Mouse (Mus musculus) frontal cortex, postnatal 10 days (tissue): ENCODE results near the gene Synpo2l.
"Not testable (repeated sequence)": the region's sequence is repeated elsewhere in the genome, so short reads cannot be mapped to it uniquely, and the experiment has no call there.

Source experiments
- DNase-seq, 2 experiments: peaks; one replicate each; pipeline ENCODE4 v3.0.0; 2022; ENCODE audit warnings: low spot score in 2 of 2, mixed read lengths in 1 of 2

Synpo2l gene

DNA sequence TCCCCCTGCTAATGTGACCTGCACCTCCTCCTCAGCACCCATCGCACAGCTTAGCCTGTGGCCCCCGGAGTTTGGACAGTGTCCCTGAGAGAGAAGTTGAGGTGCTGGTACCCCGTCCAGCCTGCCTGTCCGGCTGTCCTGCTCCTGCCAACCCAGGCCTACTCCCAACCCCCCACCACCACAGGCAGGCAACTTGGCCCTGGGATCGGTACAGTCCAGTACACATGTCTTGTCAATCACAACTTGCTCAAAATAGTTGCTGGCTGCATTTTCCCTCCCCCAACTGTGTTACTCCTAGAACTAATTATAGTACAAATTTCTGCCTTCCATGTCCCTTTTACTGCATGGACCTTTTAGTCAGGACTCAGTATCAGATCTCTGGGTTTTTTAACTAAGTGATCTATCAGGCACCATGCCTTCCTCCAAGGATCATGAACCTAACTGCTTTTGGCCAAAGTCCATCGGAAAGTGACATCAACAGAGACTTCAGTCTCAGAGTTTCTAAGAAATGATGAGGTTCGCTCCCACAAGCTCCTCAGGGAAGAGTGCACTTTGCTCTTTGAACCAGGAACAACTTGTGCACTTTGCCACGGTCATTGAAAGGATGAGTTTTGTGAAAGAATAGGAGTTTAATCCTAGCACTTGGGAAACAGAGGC is at the start of gene Synpo2l:
Gene Synpo2l (minus strand): TSS at position 201 of the 657 bp plus-strand sequence.
- no peak for DNase-seq

DNA sequence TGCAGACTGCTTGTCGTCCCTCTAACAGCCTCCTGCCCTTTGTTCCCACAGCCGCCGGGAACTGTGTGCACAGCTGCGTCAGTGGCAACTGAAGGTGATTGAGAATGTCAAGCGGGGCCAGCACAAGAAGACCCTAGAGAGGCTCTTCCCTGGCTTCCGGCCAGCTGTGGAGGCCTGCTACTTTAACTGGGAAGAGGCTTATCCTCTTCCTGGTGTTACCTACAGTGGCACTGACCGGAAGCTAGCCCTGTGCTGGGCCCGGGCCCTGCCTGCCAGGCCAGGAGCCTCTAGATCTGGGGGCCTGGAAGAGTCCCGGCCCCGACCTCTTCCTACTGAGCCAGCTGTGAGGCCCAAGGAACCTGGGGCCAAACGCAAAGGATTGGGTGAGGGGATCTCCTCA is 45.7 kb upstream of the Synpo2l start:
- no peak for DNase-seq

DNA sequence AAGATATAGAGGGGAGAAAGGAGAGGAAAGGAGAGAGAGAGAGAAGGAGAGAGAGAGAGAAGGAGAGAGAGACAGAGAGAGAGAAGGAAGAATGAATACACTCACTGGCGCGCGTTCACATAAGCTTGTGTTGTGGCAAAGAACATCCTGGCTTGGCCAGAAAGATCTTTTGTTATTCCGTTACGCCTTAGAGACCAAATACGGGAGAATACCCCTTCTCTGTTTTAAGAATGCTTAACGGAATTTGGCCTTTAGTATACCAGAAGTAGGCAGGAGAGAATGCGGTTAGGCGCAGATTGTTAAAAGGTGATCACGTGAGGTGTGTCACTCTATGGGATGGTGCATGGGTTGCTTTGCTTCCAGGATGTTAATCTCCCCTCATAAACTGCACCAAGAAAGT is 40.1 kb upstream of the Synpo2l start:
- no peak for DNase-seq

DNA sequence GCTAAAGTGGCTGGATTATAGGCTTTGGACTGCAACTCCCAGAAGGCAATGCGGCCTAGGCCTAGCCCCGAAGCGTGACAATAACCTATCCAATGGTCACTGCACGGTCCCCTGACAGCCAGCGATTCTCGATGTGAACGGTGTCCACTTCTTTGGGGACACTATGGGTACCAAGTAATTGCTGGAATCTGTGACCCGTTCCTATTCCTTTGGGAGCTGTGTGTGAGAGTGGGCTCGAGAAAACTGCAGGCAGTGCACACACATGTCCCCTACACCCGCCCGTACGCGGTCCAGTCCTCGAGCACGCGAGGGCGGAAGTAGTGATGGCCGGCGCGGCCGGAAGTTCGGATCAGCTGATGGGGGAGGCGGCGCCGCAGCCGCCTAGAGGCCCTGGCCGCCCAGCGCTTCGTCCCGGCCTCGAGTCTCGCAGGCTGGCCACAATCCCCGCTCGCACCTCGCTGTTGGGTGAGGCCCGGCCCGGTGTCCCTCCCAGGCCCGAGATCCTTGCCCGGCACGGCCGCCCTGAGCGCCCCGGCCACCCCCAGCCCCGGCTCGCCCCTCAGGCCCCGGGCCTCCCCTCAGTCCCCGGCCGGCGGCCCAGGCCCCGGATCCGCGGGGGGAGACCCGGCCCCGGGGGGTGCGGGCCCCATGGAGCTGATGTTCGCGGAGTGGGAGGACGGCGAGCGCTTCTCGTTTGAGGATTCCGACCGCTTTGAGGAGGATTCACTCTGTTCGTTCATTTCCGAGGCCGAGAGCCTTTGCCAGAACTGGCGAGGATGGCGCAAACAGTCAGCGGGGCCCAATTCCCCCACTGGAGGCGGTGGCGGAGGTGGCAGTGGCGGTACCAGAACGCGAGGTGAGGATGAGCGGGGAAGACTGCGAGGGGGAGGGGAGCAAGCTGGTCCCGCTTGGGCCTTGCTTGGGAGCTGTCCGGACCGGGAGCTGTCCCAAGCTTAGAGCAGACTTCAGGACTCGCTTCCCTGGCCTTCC is 39.3 kb upstream of the Synpo2l start, which contains the start of gene Zswim8:
Gene Zswim8 (plus strand): TSS at position 352 of the 990 bp plus-strand sequence.
- DNase-seq = peak; percentile 76 to 89

DNA sequence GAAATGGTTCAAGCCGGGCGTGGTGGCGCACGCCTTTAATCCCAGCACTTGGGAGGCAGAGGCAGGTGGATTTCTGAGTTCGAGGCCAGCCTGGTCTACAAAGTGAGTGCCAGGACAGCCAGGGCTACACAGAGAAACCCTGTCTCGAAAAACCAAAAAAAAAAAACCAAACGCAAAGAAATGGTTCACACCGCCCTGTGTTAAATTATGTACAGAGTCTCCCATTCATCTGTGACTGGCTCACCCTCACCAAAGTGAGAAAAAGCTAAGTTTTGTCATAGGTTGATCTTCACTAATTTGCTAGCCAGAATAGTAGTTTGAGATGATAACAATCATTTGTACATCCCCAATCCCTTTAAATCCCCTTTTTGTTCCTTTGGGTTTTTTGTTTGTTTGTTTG is 35.3 kb upstream of the Synpo2l start:
- not testable (repeated sequence) for DNase-seq

DNA sequence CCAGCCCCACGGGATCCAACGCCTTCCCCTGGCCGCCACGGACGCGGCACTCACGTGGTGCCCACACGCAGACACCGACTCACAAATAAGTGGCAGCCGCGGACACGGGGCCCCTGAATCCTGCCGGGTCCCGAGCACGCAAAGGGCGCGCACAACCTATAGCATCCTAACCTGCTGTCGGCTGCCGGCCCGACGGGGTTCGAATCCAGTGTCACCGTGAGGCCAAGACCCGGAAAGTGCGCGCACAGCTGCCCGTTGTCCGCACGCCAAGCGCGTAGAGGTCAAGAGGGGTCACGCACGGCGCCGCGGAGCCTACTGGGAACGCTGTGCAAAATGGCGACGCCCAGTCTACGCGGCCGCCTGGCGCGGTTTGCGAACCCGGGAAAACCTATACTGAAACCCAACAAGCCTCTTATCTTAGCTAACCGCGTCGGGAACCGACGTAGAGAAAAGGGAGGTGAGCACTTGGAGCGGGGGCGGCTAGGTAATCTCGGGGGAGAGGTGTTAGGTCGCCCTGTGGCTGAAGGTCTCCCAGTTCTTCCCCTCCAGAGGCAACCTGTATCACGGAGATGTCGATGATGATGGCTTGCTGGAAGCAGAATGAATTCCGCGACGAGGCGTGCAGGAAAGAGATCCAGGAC is 34.7 kb upstream of the Synpo2l start, which contains the start of gene Chchd1:
Gene Chchd1 (plus strand): TSS at position 266 of the 641 bp plus-strand sequence.
- peak; percentile 75 to 88 for DNase-seq

DNA sequence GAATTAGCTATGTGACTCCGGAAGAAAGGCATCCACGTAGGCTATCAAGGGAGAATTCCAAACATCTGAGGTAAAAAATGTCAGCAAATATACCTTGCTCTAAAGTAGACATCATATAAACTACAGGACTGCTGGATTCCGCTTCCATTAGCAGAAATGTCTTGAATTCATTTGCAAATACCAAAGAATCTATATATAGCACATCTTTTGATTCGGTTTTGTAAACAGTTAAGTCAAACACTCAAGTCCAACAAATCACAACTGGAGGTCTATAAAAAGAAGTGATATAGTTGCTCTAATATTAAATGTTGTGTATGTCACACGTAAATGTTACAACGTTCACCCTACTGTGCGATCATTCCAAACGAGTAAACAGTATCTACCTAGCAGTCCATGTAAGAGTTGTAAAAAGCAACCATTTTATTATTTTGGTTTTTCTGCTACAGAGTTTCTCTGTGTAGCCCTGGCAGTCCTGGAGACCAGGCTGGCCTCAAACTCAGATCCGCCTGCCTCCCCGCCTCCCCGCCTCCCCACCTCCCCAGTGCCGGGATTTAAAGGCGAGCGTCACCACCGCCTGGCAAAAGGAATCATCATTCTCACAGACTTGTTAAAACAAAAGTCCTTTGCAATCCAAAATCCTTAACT is 34.1 kb upstream of the Synpo2l start:
- no peak for DNase-seq

DNA sequence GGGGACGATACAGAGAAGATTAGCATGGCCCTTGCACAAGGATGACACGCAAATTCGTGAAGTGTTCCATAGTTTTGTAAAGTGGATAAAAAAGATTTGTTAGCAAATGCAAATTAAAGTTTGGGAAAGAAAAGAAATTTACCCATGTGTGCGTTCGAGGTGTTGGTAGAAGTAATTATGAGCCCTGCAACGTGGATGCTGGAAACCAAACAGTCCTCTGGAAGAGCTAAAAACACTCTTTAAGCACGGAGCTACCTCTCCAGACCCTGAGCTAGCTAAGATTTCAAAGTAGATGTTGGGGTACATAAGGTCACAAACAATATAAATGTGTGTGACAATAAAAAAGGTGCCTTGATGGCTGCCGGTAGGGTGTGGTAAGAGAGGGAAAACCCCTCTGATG is 33.4 kb upstream of the Synpo2l start:
- no peak for DNase-seq

DNA sequence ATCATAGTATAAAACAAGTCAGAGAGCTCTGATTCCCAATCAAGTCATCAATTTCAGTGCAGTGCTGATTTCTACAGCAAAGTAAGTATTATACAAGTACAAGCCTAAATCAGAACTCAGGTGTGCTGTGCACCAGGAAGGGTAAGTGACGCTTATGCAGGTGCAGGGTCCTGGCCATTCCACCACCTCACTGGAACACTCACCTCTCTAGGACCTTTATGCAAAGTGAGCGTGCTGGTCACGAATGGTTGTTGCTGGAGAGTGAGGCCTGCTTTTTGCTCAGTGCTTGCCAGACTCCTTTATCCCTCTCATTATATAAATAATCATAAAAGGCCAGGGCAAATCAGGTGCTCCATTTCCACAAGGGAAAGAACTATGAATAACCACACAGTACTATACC is 32.2 kb upstream of the Synpo2l start:
- no peak for DNase-seq

DNA sequence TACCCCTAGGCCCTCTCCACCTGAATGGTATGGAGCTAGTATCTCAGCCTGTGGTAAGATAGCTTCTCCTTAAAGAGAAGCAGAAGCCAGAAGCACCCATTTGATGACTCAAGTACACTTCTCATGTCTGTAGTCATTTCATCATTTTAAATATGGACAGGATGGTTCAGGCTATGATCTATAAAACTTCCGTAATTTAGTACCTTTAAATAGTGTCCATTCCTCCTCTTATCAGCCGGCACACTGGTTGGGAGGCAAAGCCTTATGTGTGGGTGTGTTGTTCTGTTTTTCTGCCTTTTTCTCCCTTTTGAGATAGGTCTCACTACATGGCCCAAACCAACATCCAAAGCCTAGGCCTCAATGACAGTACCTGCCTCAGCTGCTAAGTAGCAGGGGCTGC is 30.4 kb upstream of the Synpo2l start:
- DNase-seq = no peak

DNA sequence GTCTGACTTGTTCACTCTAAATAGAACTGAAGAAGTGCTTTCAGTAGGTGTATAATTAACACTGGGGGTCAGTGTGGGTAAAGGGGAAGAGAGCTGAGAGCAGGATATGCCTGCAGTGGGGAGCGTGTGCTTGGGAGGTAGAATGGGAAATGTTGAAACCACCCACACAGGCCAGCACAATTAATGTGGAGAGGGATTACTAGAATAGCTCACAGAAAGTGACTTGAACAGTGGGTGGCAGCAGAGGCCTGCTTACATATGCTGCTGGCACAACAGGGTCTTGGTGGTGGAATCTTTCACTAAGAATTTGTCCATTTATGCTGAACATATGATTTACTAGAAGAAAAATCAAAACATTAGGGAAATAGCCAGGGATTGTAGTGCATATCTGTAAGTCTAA is 28.8 kb upstream of the Synpo2l start:
- DNase-seq = peak in 1 of 2 experiments; percentile 43

DNA sequence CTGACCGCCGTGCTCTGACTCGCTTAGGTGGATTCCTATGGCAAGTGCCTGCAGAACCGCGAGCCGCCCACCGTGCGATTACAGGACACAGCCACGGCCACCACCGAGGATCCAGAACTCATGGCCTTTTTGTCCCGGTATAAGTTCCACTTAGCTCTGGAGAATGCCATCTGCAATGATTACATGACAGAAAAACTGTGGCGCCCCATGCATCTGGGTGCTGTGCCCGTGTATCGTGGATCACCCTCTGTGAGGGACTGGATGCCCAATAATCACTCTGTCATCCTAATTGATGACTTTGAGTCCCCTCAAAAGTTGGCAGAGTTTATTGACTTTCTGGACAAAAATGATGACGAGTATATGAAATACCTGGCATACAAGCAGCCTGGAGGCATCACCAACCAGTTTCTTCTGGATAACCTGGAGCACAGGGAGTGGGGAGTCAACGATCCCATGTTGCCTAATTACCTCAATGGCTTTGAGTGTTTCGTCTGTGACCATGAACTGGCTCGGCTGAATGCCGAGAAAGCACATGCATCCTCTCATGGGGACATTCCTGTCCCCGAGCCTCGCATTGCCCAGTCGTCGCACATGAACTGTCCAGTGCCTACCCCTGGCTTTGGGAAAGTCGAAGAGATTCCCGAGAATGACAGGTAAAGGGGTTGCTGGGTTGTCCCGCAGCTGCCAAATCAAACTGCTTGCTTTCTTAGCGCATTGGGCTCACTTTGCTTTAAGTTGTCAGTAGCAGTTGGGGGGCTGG is 27.8 kb upstream of the Synpo2l start:
- peak; percentile 27 to 30 for DNase-seq

DNA sequence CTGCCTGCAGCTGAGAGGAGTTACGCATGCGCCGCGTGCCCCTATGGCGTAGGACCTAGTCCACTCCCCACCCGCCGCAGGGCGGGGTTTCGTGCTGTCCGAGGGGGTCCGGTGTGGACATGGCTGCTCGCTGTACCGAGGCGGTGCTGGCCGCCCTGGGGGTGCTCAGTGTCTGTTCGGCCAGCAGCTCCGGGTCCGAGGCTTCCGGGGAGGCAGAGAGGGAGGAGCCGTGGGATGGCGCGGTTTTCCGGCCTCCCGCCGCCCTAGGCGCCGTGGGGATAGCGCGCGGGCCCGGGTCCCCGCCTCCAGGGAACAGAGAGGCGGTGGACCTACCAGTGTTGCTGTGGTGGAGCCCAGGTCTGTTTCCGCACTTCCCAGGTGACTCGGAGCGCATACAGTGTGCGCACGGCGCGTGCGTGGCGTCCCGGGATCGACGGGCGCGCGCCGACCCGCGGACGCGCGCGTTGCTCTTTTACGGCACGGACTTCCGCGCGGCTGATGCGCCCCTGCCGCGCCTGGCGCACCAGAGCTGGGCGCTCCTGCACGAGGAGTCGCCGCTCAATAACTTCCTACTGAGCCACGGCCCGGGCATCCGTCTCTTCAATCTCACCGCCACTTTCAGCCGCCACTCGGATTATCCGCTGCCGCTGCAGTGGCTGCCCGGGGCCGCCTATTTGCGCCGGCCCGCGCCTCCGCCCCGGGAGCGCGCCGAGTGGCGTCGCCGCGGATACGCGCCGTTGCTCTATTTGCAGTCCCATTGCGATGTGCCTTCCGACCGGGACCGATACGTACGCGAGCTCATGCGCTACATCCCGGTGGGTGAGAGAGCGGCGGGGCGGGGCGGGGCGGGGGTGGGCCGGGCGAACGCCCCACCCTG is 27.0 kb upstream of the Synpo2l start, which contains the start of gene Fut11:
Gene Fut11 (plus strand): TSS at position 85 of the 877 bp plus-strand sequence.
- peak; percentile 80 to 85 for DNase-seq

DNA sequence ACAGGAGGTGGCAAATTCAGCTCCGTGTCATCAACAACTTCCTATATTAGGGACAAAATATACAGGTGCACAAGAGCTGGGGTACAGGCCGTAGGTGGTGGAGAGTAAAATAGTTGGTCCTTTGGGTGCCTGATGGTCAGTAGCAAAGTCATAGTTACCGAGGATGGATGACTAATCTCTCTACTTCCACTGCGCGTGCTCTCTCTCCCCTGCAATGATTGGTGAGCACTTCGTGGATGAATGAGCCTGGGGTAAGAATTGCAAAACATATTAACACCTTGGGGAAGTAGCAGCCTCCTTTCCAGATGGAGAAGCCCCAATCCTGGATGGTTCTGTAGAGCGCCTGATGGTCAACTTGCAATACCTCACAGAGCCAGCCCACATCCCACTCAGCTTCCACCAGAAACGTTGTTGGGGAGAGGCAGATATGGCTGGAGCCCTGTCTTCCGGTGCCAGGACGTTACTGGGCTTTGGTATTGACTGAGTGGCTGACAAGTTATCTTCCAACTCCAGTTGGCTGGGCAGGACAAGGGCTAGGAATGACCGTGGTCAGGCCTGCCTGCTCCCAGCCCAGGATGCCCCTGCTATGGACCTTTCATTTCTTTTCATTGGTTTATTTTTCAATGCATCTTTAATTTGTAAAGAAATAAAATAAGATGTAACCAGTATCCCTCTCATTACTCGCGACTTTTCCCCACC is 26.2 kb upstream of the Synpo2l start:
- DNase-seq = no peak

DNA sequence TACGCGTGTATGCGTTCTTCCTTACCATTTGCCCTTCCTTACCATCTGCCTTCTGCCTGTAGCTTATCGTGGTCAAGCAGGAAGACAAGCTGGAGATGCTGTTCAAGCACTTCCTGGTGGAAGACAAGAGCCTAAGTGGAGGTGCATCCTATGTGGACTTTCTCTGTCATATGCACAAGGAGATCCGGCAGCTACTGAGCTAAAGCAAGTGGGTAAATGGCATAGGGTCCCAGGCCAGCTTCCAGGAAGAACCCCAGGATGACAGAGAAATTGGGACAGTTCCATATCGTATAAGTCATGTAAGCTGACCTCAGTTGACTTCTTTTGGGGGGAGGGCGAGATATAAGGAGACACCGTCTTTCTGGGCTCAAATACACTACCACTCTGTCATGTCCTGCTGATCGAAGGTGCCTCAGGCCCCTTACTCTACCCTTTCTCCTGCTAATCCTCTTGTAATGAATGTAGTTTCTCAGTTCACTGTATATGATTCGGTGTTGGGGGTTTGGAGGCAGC is 25.5 kb upstream of the Synpo2l start:
- DNase-seq = no peak

DNA sequence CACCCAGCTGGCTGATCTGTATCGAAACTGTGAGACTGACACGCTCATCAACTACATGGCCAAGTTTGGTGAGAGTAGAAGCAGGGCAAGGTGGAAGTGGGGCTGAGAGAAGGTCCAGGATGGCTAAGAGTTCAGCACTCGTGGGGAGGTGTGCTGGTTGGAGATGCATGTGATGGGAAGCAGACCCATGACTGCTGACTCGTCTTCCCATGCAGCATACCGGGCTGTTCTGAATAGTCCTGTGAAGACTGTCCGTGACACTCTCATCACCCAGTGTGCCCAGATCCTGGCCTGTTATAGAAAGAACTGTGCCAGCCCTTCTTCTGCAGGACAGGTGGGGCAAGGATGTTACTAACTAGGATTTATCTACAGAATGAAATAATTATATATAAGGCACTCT is 23.6 kb upstream of the Synpo2l start:
- no peak for DNase-seq

DNA sequence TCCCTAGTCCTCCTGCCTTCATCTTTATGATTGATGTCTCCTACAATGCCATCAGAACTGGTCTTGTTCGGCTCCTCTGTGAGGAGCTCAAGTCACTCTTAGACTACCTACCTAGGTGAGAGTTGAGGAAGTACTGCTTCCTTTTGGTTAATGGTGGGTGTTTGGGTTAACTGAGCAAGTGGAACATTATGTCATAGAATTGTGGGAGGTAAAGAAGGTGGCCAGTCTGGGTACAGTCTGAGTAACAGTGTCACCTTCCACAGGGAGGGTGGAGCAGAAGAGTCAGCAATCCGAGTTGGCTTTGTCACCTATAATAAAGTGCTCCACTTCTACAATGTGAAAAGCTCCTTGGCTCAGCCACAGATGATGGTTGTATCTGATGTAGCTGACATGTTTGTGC is 20.9 kb upstream of the Synpo2l start:
- no peak for DNase-seq

DNA sequence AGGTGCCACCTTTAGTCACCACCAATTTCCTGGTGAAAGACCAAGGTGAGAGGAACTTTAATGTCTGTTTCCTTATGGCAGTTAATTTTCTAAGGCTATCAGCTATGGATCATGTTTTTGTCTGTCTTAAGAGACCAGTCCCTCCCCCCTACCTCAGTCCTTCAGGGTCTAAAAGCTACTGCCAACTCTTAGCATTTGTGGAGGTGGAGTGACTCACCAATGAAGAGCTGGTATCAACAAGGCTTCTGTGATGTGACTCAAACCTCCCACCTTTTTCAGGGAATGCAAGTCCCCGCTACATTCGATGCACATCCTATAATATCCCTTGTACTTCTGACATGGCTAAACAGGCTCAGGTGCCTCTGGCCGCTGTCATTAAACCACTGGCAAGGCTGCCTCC is 18.4 kb upstream of the Synpo2l start:
- no peak for DNase-seq

DNA sequence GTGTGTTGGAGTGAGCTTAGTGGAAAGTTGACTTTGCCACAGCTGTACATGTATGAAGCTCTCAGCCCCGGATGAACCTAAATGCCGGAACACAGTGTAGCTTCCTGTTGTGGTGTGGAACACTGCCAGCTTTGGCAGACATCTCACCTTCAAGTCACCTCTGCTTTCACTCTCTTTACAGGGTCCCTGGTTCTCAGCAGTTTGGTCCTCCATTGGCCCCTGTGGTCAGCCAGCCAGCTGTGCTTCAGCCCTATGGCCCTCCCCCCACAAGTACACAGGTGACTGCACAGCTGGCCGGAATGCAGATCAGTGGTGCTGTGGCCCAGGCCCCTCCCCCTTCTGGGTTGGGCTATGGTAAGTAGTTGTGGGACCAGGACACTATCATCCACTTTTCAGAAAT is 14.3 kb upstream of the Synpo2l start:
- DNase-seq = no peak
